Mouse (Mus musculus) right cerebral cortex, adult 2 months (tissue): ENCODE results near the gene Atmin.
A peak's percentile ranks its signal among the peaks of the same experiment; 100 is the strongest.

Source experiments
- DNase-seq, 2 experiments: peaks; one replicate each; pipeline ENCODE4 v3.0.0; 2021 to 2022; ENCODE audit warnings: low spot score in 2 of 2

Gene Atmin

DNA sequence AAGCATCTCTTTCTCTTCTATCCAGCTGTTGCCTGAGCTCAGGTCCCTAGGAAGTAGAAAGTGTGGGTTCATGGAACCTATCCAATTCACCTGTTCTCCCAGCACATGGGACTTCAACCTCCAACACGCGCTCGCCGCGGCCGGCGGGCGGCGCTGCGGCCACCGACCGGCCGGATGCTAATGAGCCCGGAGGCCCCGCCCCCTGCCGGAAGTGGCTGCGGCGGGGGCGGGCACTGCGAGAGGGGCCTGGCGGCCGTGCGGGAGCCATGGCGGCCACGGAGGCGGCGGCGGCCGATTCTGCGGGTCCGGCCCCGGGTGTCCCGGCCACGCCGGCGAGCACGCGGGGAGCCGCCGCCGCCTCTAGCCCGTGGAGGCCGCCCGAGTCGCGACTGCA lies at the start of gene Atmin:
Atmin (plus strand) TSS at position 233 of the 394 bp plus-strand sequence.
- DNase-seq = peak; percentile 73 to 77

DNA sequence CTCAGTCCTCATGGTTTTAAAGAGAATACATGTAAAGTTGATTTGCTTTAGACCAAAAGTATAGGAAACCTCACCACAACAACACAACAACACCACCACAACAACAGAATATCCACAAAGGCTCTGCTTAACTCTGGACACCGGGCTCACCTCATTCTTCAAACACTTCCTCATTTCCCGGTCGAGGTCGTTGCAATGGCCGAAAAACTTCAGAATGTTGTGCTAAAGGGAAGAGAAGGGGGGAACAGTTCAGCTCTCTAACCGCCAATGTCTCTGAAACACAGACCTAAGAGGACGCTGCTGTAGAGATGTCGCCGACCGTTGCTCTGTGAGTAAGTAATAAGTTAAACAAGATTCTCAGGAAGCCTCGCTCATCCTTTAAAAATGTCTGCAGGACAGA lies 49.3 kb upstream of the Atmin start:
- no peak for DNase-seq

DNA sequence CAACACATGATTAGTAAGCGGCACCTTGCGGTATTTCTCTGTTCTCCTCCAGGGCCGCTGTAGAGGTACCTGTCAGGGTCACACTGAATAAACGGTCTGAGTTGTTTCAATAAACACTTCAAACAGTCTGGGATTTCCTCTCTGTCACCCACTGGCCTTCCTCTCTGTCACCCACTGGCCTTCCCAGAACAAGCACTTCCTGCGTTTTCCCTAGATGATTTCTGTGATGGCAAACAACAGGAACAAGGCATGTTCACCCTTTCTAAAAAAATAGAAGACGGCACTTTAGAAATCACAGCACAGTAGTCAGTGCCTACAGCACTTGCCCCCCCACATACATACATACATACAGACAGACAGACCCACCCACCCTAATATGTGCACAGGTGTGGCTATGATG lies 47.7 kb upstream of the Atmin start:
- no peak for DNase-seq

DNA sequence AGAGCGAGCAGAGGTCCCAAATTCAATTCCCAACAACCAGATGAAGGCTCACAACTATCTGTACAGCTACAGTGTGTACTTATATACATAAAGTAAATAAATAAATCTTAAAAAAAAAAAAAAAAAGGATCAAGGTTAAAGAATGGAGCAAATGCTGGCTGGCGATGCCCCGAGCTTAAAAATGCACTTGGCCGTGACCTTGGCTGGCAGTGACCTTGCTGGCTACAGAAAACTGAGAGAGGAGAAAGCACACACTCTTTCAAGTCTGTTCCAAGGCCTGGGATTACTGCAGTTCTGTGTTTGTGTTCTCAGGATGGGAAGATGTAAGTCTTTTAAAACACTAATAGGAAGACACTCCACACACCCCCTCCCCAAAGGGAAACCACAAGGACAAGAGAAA lies 38.5 kb upstream of the Atmin start:
- DNase-seq = no peak

DNA sequence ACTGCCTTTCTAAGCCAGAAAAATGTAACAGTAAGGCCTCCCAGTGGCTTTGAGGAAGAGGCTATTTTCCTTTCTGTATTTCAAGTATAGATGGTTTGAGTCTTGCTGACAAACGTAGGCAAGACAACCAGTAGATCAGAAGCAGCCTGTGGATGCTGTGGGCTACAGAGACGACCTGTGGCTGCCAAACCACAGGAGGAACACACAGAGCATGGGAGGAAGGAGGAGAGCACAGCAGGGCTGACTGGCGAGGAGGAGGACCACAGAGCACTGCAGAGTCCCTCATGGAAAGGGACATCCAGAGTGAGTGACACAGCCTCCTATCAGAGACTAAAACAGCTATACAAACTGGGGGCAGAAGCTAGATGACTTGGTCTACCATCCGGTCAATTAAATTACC lies 37.9 kb upstream of the Atmin start:
- DNase-seq = no peak

DNA sequence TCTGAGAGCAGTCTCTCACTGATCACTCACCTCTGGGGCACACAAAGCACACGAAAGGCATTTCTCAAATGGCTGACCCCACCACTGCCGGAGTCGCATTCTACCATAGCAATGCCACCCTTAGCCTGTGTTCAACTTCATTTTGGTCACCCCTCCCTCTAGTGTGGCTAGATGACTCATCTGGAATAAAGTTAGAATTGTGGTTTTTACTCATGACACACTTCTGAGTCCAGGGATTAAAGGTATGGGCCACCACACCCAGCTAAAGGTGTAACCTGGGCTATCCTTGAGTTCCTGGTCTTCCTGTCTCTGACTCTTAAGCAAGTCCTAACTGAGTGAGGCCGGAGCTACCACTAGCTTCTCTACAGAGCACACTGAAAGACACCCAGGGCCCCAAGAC lies 37.4 kb upstream of the Atmin start:
- no peak for DNase-seq

DNA sequence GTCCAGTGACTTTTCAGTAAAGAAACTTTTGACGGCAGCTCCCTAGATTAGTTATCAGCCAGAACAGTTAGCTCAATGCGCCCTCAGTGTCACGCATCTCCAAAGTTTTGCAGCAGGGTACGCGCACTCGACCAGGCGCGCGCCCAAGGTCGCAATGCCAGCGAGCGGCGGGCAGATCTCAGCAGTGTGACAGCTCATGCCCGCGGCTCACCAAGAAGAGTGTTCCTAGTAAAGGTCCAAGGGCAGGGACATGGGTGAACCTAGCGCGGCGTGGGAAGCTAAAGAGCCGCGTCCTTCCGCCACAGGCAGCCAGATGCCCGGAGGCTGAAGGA lies 22.2 kb upstream of the Atmin start:
- DNase-seq = no peak

DNA sequence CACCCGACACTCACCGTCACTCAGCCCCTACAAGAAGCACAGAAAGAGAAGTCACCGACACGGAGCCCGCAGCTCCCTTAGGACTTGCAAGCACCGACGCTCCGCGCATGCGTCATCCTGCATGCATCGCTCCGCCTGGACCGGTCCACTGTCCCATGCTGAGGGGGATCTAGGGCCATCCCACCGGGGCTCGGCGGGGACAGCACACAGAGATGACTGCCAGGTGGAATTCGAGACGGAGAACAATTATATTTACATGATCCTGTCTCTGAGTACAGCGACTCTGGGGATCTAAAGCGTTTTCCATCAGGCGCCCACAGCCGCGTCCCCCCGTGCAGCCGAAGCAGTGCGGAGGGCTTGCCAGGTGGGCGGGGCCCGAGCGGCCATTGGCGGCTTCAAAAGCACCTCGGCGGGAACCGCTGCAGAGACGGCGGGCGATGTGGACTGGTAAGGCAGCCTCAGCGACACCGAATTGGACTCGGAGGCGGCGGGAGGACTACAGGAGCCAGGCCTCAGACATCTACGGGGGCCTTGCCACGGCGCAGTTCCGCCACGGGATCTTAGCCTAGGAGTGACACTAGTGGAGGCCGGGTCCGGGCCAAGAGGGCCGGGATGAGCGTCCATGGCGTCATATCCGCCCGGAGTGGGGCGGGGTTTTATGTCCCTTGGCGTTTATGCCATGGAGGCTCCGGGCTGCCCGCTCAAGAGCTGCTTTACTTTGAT lies 21.7 kb upstream of the Atmin start, which contains the start of the genes Cmc2 and Cenpn:
Cmc2 (minus strand) TSS at position 119 of the 723 bp plus-strand sequence.
Cenpn (plus strand) TSS at position 394 of the 723 bp plus-strand sequence.
- DNase-seq = peak; percentile 87 to 93

DNA sequence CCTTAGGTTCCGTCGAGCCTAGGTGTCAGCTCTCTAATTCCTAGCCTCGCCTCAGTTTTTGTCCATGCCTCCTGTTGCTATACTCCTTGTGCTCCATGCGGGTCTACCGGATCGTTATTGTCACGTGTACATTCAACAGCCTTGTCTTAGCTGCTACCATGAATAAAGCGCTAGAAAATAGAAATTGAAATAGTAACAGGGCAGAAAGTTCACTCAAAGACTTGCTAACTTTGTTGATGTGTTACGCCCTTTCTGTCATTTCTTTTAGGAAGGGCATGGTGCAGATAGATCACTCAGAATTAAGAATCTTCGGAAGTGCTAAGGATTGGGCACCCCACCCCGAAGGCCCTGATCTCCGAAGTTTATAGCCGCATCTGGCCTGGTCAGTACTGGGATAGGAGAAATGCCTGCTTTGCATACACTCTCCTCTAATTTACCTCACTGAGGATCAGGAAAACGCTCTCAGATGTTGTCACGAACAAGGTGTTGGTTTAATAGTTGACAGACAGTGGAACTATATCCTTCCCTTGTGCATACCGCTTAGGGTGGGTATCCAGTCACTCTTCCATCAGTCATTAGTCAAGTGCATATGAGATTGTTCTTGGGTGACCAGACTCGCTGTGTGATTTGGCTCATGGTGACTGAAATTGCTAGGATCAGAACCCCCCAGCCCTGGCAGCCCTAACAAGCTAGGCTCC lies 21.0 kb upstream of the Atmin start:
- no peak for DNase-seq

DNA sequence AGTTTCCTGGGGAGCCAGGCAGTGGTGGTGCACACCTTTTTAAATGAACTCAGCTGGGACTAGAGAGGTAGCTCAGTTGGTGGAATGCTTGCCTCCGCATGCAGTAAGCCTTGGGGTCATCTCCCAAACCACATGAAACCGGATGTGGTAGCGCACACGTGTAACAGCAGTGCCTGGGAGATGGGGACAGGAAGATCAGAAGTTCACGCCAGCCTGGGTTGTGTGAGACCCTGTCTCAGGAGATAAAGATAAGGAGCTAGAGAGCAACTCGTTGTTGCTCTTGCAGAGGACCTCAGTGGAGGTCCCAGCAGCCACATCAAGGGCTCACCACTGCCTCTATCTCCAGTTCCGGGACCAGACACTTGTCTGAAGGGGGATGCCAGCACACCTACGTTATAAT lies 19.7 kb upstream of the Atmin start:
- DNase-seq = no peak

DNA sequence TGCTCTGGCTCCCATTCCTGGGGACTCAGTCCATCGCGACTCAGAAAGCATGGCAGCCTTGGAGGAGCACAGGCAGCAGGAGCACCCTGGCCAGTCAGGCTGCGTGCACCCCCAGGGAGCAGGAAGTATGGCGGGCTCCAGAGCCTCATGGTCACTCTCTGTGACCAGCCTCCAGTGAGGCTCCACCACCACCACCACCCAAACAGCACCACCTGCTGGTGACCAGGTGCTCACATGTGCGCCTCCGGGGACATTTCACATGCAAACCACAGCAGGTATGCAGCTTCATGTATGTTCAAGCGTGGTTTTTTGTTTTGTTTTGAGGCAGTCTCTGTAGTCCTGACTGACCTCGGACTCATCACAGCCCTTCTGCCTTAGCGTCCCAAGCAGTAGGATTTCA lies 15.3 kb upstream of the Atmin start:
- no peak for DNase-seq

DNA sequence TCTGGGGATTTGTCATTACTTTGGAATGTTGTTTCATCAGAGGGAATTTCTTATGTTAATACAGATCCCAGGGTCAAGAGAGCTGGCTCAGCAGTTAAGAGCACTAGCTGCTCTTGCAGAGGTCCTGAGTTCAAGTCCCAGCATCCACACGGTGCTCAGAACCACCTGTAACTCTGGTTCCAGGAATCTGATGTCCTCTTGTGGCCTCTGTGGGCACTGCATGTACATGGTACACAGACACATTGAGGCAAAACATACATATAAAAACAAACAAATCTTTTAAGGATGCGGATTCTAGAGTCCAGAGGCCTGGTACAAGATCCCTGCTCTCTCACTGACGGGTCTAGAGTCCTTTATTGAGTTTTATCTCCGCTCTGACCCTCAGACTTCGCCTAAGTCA lies 14.6 kb upstream of the Atmin start:
- no peak for DNase-seq

DNA sequence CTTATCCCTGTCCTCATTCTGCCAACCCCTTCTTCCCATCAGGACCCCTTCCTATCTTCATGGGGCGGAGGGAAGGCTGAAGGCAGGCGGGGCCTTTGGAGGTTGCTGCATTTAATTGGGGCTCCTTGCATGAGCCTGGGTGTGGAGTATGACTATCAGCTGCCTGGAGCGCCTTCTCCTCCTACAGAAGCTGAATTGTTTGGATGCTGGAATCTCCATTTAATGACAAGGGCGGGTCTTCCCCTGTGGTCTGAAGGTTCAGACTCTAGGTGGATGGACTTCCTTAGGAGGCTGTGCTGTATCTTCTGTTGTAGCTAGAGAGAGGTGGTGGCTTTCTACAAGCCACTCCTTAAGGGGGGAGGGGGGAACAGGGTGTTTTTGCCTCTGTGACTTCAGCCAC lies 8.2 kb upstream of the Atmin start:
- DNase-seq = no peak

DNA sequence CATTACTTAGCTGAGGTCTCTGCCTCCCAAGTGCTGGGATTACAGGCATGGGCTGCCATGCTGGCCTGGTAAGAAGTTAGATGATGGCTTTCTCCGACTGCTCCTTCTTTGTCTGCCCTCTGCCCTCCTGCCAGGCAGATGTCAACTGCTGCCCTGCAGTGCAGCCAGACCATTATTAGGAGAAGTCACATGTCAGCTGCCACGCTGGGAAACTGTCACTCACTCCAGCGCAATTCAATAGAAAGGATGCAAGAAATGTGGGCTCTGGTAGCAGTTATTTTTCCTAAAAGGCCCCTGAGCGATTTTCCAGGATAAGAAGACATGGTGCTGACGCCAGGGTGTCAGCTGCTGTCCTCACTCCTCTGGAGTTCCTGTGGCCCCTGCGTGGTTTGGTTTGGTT lies 7.7 kb upstream of the Atmin start:
- DNase-seq = no peak

DNA sequence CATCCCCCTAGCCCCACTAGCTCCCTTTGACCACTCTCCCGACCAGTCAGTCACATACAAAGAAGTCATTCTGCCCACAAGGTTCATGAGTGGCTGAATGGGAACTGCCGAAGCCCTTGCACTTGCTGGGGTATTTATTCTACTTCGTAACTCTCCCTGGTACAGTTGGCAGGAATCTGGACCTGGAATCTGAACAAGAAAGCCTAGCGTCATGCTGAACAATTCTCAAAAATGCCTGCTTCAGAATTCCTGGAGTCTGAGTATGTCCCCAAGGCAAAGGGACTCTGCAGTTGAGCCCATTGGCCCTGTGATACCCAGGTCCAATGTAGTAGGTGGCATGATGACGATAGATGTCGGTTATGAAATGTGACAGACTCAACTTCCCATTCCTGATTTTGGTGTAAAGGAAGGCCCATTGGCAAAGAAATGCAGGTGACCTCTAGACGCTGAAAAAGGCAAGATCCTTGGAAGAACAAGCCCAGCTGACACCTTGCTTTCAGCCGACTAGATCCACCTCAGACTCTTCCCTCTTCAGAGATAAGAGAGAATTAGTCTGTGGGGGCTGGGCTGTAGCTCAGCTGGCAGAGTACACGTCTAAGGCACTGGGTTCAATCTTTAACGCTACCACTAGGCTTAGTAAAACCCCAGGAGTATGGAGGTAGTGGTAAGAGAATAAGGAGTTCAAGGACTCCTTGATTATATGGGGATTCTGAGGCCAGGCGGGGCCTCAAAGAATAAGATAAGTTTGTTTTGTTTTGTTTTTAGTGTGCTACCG lies 722 bp upstream of the Atmin start:
- no peak for DNase-seq

DNA sequence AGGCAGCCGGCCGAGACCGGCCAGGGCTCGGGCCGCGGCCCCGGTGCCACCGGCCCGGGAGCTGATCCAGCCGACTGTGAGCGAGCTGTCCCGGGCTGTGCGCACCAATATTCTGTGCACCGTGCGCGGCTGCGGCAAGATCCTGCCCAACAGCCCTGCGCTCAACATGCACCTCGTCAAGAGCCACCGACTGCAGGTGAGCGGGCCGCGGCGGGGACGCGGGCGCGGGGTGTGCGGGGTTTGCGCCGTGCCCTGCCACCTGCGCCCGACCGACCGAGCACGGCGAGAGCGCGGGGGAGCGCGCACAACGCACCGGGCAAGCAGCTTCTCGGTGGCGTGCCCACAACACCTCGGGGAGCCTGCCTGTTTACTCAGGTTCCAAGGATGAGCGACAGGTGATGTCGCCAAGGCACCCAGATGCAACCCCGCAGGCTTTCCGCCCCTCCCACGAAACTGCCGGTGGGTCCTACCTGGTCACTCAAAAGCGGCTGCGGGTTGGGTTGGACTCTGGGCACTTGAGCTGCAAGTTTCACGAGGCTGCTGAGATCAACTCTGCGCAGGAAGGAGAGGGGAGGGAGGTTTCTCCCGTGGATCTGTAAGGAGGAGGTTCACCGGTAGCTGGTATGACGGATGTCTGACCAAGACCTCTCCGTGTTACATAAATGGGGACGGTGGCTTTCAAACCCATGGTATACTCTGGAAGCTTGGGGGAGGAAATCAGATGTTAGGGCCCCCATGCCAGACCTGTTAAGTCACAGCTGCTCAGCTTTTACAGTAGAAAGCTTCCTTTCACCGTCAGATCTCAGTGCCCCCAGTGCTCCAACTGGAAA lies 577 bp downstream of the Atmin start:
- peak; percentile 47 to 60 for DNase-seq

DNA sequence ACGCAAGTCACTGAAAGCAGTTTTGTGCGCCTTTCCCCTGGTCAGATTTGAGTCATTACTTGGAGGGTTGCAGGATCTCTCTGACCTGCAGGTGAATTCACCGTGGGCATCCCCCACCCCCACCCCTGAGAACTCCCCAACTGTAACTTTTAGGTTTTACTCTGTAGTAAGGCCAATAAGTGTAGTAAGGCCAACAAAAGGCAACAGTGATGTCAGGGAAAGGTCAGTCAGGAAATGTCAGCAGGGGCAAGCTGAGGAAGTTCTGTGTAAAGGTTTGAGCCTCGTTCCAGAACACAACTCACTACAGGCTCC lies 1.1 kb downstream of the Atmin start:
- DNase-seq = no peak

DNA sequence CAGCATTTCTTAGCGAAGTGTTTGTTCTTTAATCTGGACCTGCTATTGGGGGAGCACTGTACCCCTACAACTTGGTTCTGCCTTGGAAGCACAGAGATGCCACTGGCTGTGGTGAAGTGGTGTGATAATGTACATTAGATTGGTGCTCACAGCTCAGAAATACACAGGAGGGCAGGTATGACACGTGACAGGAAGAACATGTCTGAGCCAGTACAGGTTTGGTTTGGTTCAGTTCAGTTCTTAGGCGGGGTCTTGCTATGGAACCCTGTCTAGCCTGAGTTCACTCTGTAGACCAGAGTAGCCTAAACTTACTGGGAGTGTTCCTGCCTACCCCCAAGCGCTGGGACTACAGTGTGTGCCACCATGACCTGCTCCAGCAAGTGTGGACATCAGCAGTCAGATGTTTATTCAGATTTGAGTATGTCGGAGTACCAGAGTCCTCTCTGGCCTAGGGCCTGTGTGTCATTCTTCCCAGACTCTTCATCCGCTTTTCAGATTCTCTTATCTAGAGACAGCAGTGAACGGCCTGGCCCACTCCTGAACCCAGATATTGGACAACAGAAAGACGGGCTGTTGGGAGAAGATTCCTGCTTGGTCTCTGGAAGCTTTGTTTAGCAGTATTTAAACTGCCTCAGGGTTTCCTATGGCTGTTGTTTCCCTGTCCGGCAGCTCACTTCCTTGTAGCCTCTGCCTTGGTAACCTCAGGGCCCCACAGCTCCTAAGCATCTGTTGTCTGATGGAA lies 2.1 kb downstream of the Atmin start:
- no peak for DNase-seq

DNA sequence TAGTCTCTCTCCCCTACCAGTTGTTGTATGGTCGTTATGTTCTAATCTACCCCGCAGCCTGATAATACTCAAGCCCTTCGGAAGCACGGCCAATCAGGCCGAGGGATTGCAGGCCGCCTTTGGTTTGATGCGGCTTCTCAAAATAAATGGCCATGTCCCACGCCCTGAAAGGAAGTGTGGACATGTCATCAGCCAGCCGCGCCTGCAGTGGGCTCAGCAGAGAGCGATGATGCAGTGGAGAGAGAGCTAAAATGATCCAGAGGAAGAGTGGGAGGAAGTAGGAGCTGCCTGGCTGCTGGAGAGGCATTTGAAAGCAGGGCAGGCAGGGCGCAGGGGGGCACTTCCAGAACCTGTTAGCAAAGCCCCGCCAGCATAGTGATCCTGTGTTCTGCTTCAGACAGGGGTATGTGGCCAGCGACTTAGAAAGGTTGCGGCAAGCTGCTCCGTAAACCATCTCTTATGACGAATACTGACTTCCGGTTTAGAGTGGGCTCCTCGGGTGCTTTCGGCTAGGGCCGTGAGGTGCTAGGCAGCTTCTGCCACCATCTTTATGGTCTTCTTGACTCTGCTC lies 3.2 kb downstream of the Atmin start:
- peak; percentile 73 to 76 for DNase-seq

DNA sequence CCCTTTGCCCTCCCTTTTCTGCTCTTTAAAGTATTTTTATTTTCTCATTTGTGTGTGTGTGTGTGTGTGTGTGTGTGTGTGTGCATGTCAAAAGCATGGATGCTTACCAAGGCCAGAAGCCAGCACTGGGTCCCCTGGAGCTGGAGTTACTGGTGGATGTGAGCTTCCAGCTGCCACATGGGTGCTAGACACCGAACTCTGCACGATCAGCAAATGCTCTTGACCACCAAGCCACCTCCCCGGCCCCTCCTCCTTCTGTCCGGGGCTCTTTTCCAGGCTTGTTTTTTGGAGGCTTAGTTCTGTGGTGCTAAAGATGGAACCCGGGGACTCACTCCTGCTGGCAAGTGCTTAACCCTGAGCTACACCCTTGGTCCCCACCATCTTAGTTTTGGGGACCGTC lies 3.7 kb downstream of the Atmin start:
- DNase-seq = no peak

DNA sequence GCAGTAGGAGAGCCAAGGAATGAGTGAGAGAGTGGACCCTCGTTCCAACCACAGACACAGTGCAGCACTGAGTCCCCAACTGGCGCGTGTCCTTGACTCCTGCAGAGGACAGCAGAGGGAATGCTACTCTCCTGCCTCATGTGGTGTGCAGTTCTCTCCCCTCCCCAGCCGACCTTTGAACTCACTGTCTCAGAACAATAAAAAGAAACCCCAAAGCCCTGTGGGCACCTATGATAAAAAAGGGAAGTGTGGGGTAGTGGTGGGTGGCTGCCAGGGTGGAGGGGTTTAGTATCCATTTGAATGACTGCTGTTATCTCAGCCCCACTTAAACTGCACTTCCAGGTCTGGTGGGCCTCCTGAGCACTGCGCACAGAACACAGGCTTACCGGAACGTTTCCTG lies 4.4 kb downstream of the Atmin start:
- DNase-seq = no peak
